Mouse (Mus musculus) kidney, postnatal 0 days (tissue): Measurements from ENCODE around the gene Zfp131. TPM values are rescaled to one million over a fixed set of nuclear protein-coding genes. Genes with fewer than 3 reads are reported as not detected.

Experiments used
- ATAC-seq: fragments of 200-750 bp; cut with Nextera tagmentation; replicated peaks from 2 replicates; pipeline ENCODE4 v1.8.0; 2017; ENCODE audit warnings: low read depth, moderate number of reproducible peaks, moderate TSS enrichment, moderate library complexity; ENCODE audit not compliant: low FRiP score
- DNase-seq: peaks from one replicate; pipeline ENCODE4 v3.0.0-alpha.2; 2016; ENCODE audit warnings: low spot score
- H3K27ac ChIP-seq: fragments of 300-500 bp; sonication (generic); 2 replicates; pipeline ENCODE4 v1.5.1; 2014; ENCODE audit warnings: mild to moderate bottlenecking
- H3K27me3 ChIP-seq: fragments of 300-500 bp; sonication (generic); 2 replicates; pipeline ENCODE4 v1.6.1; 2014; ENCODE audit warnings: low read length, mixed read lengths; ENCODE audit not compliant: insufficient read depth
- H3K36me3 ChIP-seq: fragments of 300-500 bp; sonication (generic); 2 replicates; pipeline ENCODE4 v1.6.1; 2014; ENCODE audit warnings: low read length, mixed read lengths; ENCODE audit not compliant: insufficient read depth
- H3K4me1 ChIP-seq: fragments of 300-500 bp; sonication (generic); replicated peaks from 2 replicates; pipeline ENCODE4 v1.6.1; 2014; ENCODE audit warnings: antibody characterized with exemption, low read length, mixed read lengths; ENCODE audit not compliant: insufficient read depth
- H3K4me2 ChIP-seq: fragments of 300-500 bp; sonication (generic); 2 replicates; pipeline ENCODE4 v1.6.1; 2014; ENCODE audit warnings: mild to moderate bottlenecking, low read length, moderate library complexity, mixed read lengths
- H3K4me3 ChIP-seq: fragments of 300-500 bp; sonication (generic); replicated peaks from 2 replicates; pipeline ENCODE4 v1.5.1; 2014; ENCODE audit warnings: low read depth, low read length
- H3K9ac ChIP-seq: fragments of 300-500 bp; sonication (generic); 2 replicates; pipeline ENCODE4 v1.6.1; 2014; ENCODE audit warnings: low read depth, low read length
- H3K9me3 ChIP-seq: fragments of 300-500 bp; sonication (generic); replicated peaks from 2 replicates; pipeline ENCODE4 v1.6.1; 2016; ENCODE audit warnings: low read length, inconsistent platforms, mixed read lengths
- CTCF ChIP-seq: IDR thresholded peaks from 2 replicates; pipeline ENCODE4 v1.5.1; 2016; ENCODE audit warnings: antibody characterized with exemption, low read depth, mild to moderate bottlenecking, moderate library complexity
- WGBS: fragments of 180-500 bp; shearing (Covaris S2); extraction: QIAGEN DNeasy Blood & Tissue Kit; methylation state at CpG from one replicate; pipeline ENCODE4 v1.1.7; 2014; 5-methylcytosine and 5-hydroxymethylcytosine counted together
- polyA plus RNA-seq: library from polyadenylated mRNA; unstranded; fragments of >200 nt; fragmentation: Nextera tagmentation; extraction: Ambion mirVana; gene quantifications from 2 replicates; pipeline ENCODE4 v1.2.1, GENCODE M21; 2015

The Zfp131 gene
- polyA plus RNA-seq, 1 experiment from 2014 or later = 29.7 TPM

DNA sequence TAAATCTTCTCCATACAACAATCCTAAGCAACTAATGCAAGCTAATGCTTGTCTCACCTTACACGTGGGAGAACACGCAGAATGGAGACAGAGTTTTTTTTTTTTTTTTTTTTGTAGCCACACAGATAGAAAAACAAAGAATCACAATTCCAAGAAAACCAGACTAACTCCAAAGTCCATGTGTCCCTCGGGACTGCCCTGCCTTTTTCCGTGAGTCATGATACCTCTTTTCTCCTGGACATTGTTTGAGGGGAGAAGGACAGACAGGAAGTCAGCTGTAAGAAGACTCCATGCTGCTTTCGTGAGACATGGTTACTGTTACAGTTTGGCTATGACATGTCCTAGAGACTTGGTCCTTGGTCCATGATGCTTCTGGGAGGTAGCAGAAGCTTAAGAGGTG lies 67.3 kb downstream of the Zfp131 start:
- no peaks in the 10 kb centered on the region for H3K4me1 ChIP-seq
- H3K27ac ChIP-seq = no peak overlapping the region
- DNase-seq (no peak), ATAC-seq (no peak)
- no peak overlapping the region for H3K4me3 ChIP-seq
- no peaks in the 10 kb centered on the region for H3K9me3 ChIP-seq
- H3K9ac ChIP-seq = no peak overlapping the region
- H3K36me3 ChIP-seq = no peaks in the 10 kb centered on the region
- no peak overlapping the region for H3K4me2 ChIP-seq
- H3K27me3 ChIP-seq = no peaks in the 10 kb centered on the region
- TF ChIP-seq CTCF = no peak
- WGBS = 73% methylated on average over 5 of the region's 5 CpGs

- 81% methylated on average over 3 of the region's 3 CpGs for WGBS
- H3K4me1 ChIP-seq = no peaks in the 10 kb centered on the region
- no peaks in the 10 kb centered on the region for H3K36me3 ChIP-seq
- H3K4me2 ChIP-seq = no peak overlapping the region
- no peak overlapping the region for H3K4me3 ChIP-seq
- H3K9ac ChIP-seq = no peak overlapping the region
- no peak overlapping the region for H3K27ac ChIP-seq
- no peak for TF ChIP-seq CTCF
- no peak for ATAC-seq
- no peaks in the 10 kb centered on the region for H3K9me3 ChIP-seq
- DNase-seq = no peak
- H3K27me3 ChIP-seq = no peaks in the 10 kb centered on the region
Observed at GRCm38 (mm10) chr13:119722447-119722846, 68.2 kb downstream of the Zfp131 start.

- TF ChIP-seq CTCF = no peak
- 89% methylated on average over 2 of the region's 2 CpGs for WGBS
- ATAC-seq = no peak
- H3K27me3 ChIP-seq = no peaks in the 10 kb centered on the region
- no peaks in the 10 kb centered on the region for H3K36me3 ChIP-seq
- H3K4me3 ChIP-seq = no peak overlapping the region
- no peak overlapping the region for H3K4me2 ChIP-seq
- no peaks in the 10 kb centered on the region for H3K9me3 ChIP-seq
- H3K27ac ChIP-seq = no peak overlapping the region
- H3K4me1 ChIP-seq = no peaks in the 10 kb centered on the region
- DNase-seq = no peak
- H3K9ac ChIP-seq = no peak overlapping the region
Observed at GRCm38 (mm10) chr13:119716105-119716504, 74.6 kb downstream of the Zfp131 start.

Other genes with a start within 250 kb of the Zfp131 start
- gene Ccl28, start 167.1 kb downstream of the Zfp131 start, polyA plus RNA-seq = 0.08 and 0.13 TPM in 2 replicates
- gene Hmgcs1, start 100.5 kb downstream of the Zfp131 start, polyA plus RNA-seq = 153 and 180 TPM in 2 replicates
- gene Nim1k, start 35.0 kb downstream of the Zfp131 start, polyA plus RNA-seq = 1.2 and 1.3 TPM in 2 replicates
- gene AF067063, start 39.3 kb upstream of the Zfp131 start, polyA plus RNA-seq = not detected in 2 replicates
- gene D13Ertd608e, start 45.1 kb upstream of the Zfp131 start, polyA plus RNA-seq = not detected in 2 replicates
- gene Tcstv1, start 103.9 kb upstream of the Zfp131 start, polyA plus RNA-seq = not detected in 2 replicates
- gene Gm21761, start 138.4 kb upstream of the Zfp131 start, polyA plus RNA-seq = not detected in 2 replicates
- not detected in 2 replicates for gene B020031M17Rik, start 159.9 kb upstream of the Zfp131 start, polyA plus RNA-seq
- gene Gm36079, start 236.1 kb upstream of the Zfp131 start, polyA plus RNA-seq = not detected in 2 replicates